Mouse (Mus musculus): ENCODE measurements at regions not wholly inside any gene's neighbourhood (a gene's known extent, or its start where the extent isn't known, plus 50 kb on each side); places are given as distances from the start of the nearest gene placed in this dataset.

- no peak for TF ChIP-seq CTCF (IDR thresholded peaks at IDR 0.05; ENCODE audit: insufficient read depth, low read length)
- TF ChIP-seq POLR2A (IDR thresholded peaks at IDR 0.05; ENCODE audit: borderline replicate concordance, extremely low read depth, low read depth, low read length) = no peak
Measured at GRCm38 (mm10) chr14:67486676-67487075, 1477.7 kb upstream of the Gulo start.

All from lung, adult 2 months (tissue).